Mouse (Mus musculus) heart, embryonic 14.5 days (tissue): Measurements from ENCODE around the gene Slc29a3. TPM values are rescaled to one million over a fixed set of nuclear protein-coding genes. Genes with fewer than 3 reads are reported as not detected.
A peak's percentile ranks its signal among the peaks of the same experiment; 100 is the strongest.

Experiments
- ATAC-seq: fragments of 200-750 bp; cut with Nextera tagmentation; 2 replicates; pipeline ENCODE4 v1.8.0; 2017; ENCODE audit warnings: low read depth, moderate TSS enrichment; ENCODE audit not compliant: insufficient number of reproducible peaks, insufficient read depth, low FRiP score
- H3K27ac ChIP-seq, 2 experiments: fragments of 200-500 bp in 1 of 2; fragments of 300-500 bp in 1 of 2; sonication (generic) in 1 of 2; replicated peaks in 1 of 2; 2 replicates each; pipeline ENCODE4 v1.5.1; 2012 to 2014; ENCODE audit warnings: low read depth in 2 of 2, low read length in 2 of 2, control low read depth in 1 of 2, mild to moderate bottlenecking in 1 of 2, mixed read lengths in 1 of 2; ENCODE audit not compliant: control insufficient read depth in 1 of 2, insufficient read depth in 1 of 2
- H3K27me3 ChIP-seq: fragments of 300-500 bp; sonication (generic); 2 replicates; pipeline ENCODE4 v1.6.1; 2014; ENCODE audit warnings: mild to moderate bottlenecking, low read length, control low read depth; ENCODE audit not compliant: control insufficient read depth, insufficient read depth
- H3K36me3 ChIP-seq: fragments of 300-500 bp; sonication (generic); 2 replicates; pipeline ENCODE4 v1.6.1; 2014; ENCODE audit warnings: mild to moderate bottlenecking, control low read depth, low read length, mixed read lengths; ENCODE audit not compliant: control insufficient read depth, insufficient read depth
- H3K4me1 ChIP-seq, 2 experiments: fragments of 200-500 bp in 1 of 2; fragments of 300-500 bp in 1 of 2; sonication (generic) in 1 of 2; 2 replicates each; pipeline ENCODE4 v1.6.1; 2012 to 2014; ENCODE audit warnings: low read length in 2 of 2, control low read depth in 1 of 2, mixed read lengths in 1 of 2; ENCODE audit not compliant: control insufficient read depth in 2 of 2, insufficient read depth in 2 of 2
- H3K4me2 ChIP-seq: fragments of 300-500 bp; sonication (generic); 2 replicates; pipeline ENCODE4 v1.6.1; 2014; ENCODE audit warnings: mild to moderate bottlenecking, low read length
- H3K4me3 ChIP-seq, 2 experiments: fragments of 200-500 bp in 1 of 2; fragments of 300-500 bp in 1 of 2; sonication (generic) in 1 of 2; 2 replicates each; pipeline ENCODE4 v1.5.1; 2012 to 2014; ENCODE audit warnings: low read length in 2 of 2, mild to moderate bottlenecking in 2 of 2, control low read depth in 1 of 2, low read depth in 1 of 2, moderate library complexity in 1 of 2; ENCODE audit not compliant: control insufficient read depth in 1 of 2, insufficient read depth in 1 of 2
- H3K9ac ChIP-seq: fragments of 300-500 bp; sonication (generic); 2 replicates; pipeline ENCODE4 v1.6.1; 2014; ENCODE audit warnings: mild to moderate bottlenecking, low read length
- H3K9me3 ChIP-seq: fragments of 300-500 bp; sonication (generic); 2 replicates; pipeline ENCODE4 v1.6.1; 2016; ENCODE audit warnings: low read length, control low read depth; ENCODE audit not compliant: control insufficient read depth
- WGBS: fragments of 180-500 bp; shearing (Covaris S2); extraction: QIAGEN DNeasy Blood & Tissue Kit; methylation state at CpG from one replicate; pipeline ENCODE4 v1.1.7; 2014; 5-methylcytosine and 5-hydroxymethylcytosine counted together
- polyA plus RNA-seq: library from polyadenylated mRNA; unstranded; fragments of >200 nt; fragmentation: Nextera tagmentation; extraction: Ambion mirVana; gene quantifications from 2 replicates; pipeline ENCODE4 v1.2.1, GENCODE M21; 2014

Gene Slc29a3
- polyA plus RNA-seq, 1 experiment from 2014 or later, result 4.4 TPM

- Histone ChIP-seq H3K9me3 (no peaks in the 10 kb centered on the region), H3K4me2 (no peak overlapping the region), H3K9ac (no peak overlapping the region), H3K27me3 (no peaks in the 10 kb centered on the region), H3K4me3 (no peak overlapping the region), H3K4me1 (peaks cover 5 to 16% of the 10 kb centered on the region in 2 experiments; a peak in 3 of 4 replicates), H3K36me3 (peaks cover 29% of the 10 kb centered on the region), H3K27ac (0 out of 4 replicates have a peak overlapping the region, but pooled peaks of 1 of the 2 experiments have one; percentile 24)
- WGBS, result 43% methylated on average over 2 of the region's 2 CpGs
- ATAC-seq, result no peak
Measured at GRCm38 (mm10) chr10:60783608-60784007, 31.0 kb upstream of the Slc29a3 start.

GRCm38 (mm10) chr10:60779628-60780027 lies 27.0 kb upstream of the Slc29a3 start:
- 13% methylated on average over 9 of the region's 9 CpGs for WGBS
- no peak overlapping the region for H3K9ac ChIP-seq
- H3K4me1 ChIP-seq, result peaks cover 0 to 4% of the 10 kb centered on the region in 2 experiments; a peak in 3 of 4 replicates
- H3K27me3 ChIP-seq, result no peaks in the 10 kb centered on the region
- H3K4me2 ChIP-seq, result no peak overlapping the region
- H3K27ac ChIP-seq, result no peak overlapping the region
- H3K4me3 ChIP-seq, result no peak overlapping the region
- H3K36me3 ChIP-seq, result peaks cover 67% of the 10 kb centered on the region
- no peaks in the 10 kb centered on the region for H3K9me3 ChIP-seq
- peak; percentile 23; the same call in 1 of the 2 replicates for ATAC-seq

- H3K36me3 ChIP-seq, result peaks cover 78% of the 10 kb centered on the region
- no peak for ATAC-seq
Measured at GRCm38 (mm10) chr10:60778542-60778941, 25.9 kb upstream of the Slc29a3 start.

GRCm38 (mm10) chr10:60775473-60775872 lies 22.9 kb upstream of the Slc29a3 start:
- peaks cover 7 to 10% of the 10 kb centered on the region in 2 experiments for H3K4me1 ChIP-seq
- H3K9me3 ChIP-seq, result no peaks in the 10 kb centered on the region
- H3K4me2 ChIP-seq, result no peak overlapping the region
- H3K4me3 ChIP-seq, result no peak overlapping the region
- no peaks in the 10 kb centered on the region for H3K27me3 ChIP-seq
- H3K27ac ChIP-seq, result no peak overlapping the region
- no peak for ATAC-seq
- WGBS, result 70% methylated on average over 6 of the region's 6 CpGs
- no peak overlapping the region for H3K9ac ChIP-seq
- H3K36me3 ChIP-seq, result peaks cover 85% of the 10 kb centered on the region

More at GRCm38 (mm10) chr10:60778542-60778941, 25.9 kb upstream of the Slc29a3 start:
- Histone ChIP-seq H3K9ac (no peak overlapping the region), H3K27ac (no peak overlapping the region), H3K4me3 (no peak overlapping the region), H3K4me1 (peaks cover 0 to 4% of the 10 kb centered on the region in 2 experiments; a peak in 3 of 4 replicates), H3K27me3 (no peaks in the 10 kb centered on the region), H3K4me2 (no peak overlapping the region), H3K9me3 (no peaks in the 10 kb centered on the region)
- WGBS, result 75% methylated on average over 12 of the region's 12 CpGs

- Histone ChIP-seq H3K4me3 (no peak overlapping the region), H3K36me3 (peaks cover 94% of the 10 kb centered on the region), H3K4me1 (peaks cover 7 to 10% of the 10 kb centered on the region in 2 experiments), H3K27ac (no peak overlapping the region), H3K27me3 (no peaks in the 10 kb centered on the region), H3K4me2 (no peak overlapping the region), H3K9me3 (no peaks in the 10 kb centered on the region), H3K9ac (no peak overlapping the region)
- 95% methylated on average over 13 of the region's 13 CpGs for WGBS
- ATAC-seq, result no peak
Measured at GRCm38 (mm10) chr10:60774616-60775015, 22.0 kb upstream of the Slc29a3 start.

- Histone ChIP-seq H3K36me3 (peaks cover 97% of the 10 kb centered on the region), H3K4me3 (no peak overlapping the region), H3K4me1 (peaks cover 7 to 10% of the 10 kb centered on the region in 2 experiments), H3K9me3 (no peaks in the 10 kb centered on the region), H3K27ac (peak overlapping the region; percentile 20 to 30; a peak in 2 of 4 replicates), H3K27me3 (no peaks in the 10 kb centered on the region), H3K4me2 (no peak overlapping the region), H3K9ac (no peak overlapping the region)
- ATAC-seq, result no peak
- WGBS, result 40% methylated on average over 4 of the region's 4 CpGs
Measured at GRCm38 (mm10) chr10:60770855-60771254, 18.3 kb upstream of the Slc29a3 start.

- Histone ChIP-seq H3K9ac (no peak overlapping the region), H3K4me2 (no peak overlapping the region), H3K27me3 (no peaks in the 10 kb centered on the region), H3K4me1 (peaks cover 7 to 10% of the 10 kb centered on the region in 2 experiments), H3K27ac (no peak overlapping the region), H3K9me3 (no peaks in the 10 kb centered on the region), H3K36me3 (peaks cover 96% of the 10 kb centered on the region), H3K4me3 (no peak overlapping the region)
- 86% methylated on average over 7 of the region's 7 CpGs for WGBS
- no peak for ATAC-seq
Measured at GRCm38 (mm10) chr10:60768614-60769013, 16.0 kb upstream of the Slc29a3 start.

GRCm38 (mm10) chr10:60767400-60767799 lies 14.8 kb upstream of the Slc29a3 start:
- no peak overlapping the region for H3K4me2 ChIP-seq
- H3K27ac ChIP-seq, result no peak overlapping the region
- H3K4me3 ChIP-seq, result no peak overlapping the region
- peaks cover 7 to 10% of the 10 kb centered on the region in 2 experiments for H3K4me1 ChIP-seq
- H3K36me3 ChIP-seq, result peaks cover 90% of the 10 kb centered on the region
- 78% methylated on average over 7 of the region's 7 CpGs for WGBS
- ATAC-seq, result no peak
- no peaks in the 10 kb centered on the region for H3K27me3 ChIP-seq
- H3K9me3 ChIP-seq, result no peaks in the 10 kb centered on the region
- H3K9ac ChIP-seq, result no peak overlapping the region
